Mouse (Mus musculus): ENCODE data around the gene Fam149a. TPM values are rescaled to one million over a fixed set of nuclear protein-coding genes. Genes with fewer than 3 reads are reported as not detected.
"Not testable (repeated sequence)": the region's sequence is repeated elsewhere in the genome, so short reads cannot be mapped to it uniquely, and the experiment has no call there.

Gene Fam149a
- total RNA-seq, 2 experiments from 2014 or later = 9.1 to 9.3 TPM

GRCm38 (mm10) chr8:45333493-45333892, 48.6 kb downstream of the Fam149a start:
- DNase-seq (ENCODE audit: low spot score in 2 of 2) = no peak

GRCm38 (mm10) chr8:45332685-45333409, 49.2 kb downstream of the Fam149a start, which contains the start of gene Cyp4v3:
Cyp4v3 (minus strand) TSS chr8:45333216.
- DNase-seq (ENCODE audit: low spot score in 2 of 2) = peak; percentile 35 to 61

GRCm38 (mm10) chr8:45330856-45331255, 51.2 kb downstream of the Fam149a start:
- no peak for DNase-seq (ENCODE audit: low spot score in 2 of 2)

- no peak for DNase-seq (ENCODE audit: low spot score in 2 of 2)
Observed at GRCm38 (mm10) chr8:45329206-45329980, 52.7 kb downstream of the Fam149a start.

- DNase-seq (ENCODE audit: low spot score in 2 of 2) = not testable (repeated sequence)
Observed at GRCm38 (mm10) chr8:45327076-45327475, 55.0 kb downstream of the Fam149a start.

- DNase-seq (ENCODE audit: low spot score in 2 of 2) = no peak
Observed at GRCm38 (mm10) chr8:45324151-45324550, 57.9 kb downstream of the Fam149a start.

GRCm38 (mm10) chr8:45321365-45321764, 60.7 kb downstream of the Fam149a start:
- DNase-seq (ENCODE audit: low spot score in 2 of 2) = no peak

GRCm38 (mm10) chr8:45320930-45321329, 61.2 kb downstream of the Fam149a start:
- DNase-seq (ENCODE audit: low spot score in 2 of 2) = no peak

- no peak for DNase-seq (ENCODE audit: low spot score in 2 of 2)
Observed at GRCm38 (mm10) chr8:45310967-45311366, 71.1 kb downstream of the Fam149a start.

GRCm38 (mm10) chr8:45308366-45308765, 73.7 kb downstream of the Fam149a start, which contains the start of gene Gm45753:
Gm45753 (minus strand) TSS chr8:45308466.
- DNase-seq (ENCODE audit: low spot score in 2 of 2) = no peak

- DNase-seq (ENCODE audit: low spot score in 2 of 2) = no peak
Observed at GRCm38 (mm10) chr8:45305479-45305878, 76.6 kb downstream of the Fam149a start.

- no peak for DNase-seq (ENCODE audit: low spot score in 2 of 2)
Observed at GRCm38 (mm10) chr8:45304354-45304753, 77.7 kb downstream of the Fam149a start.

GRCm38 (mm10) chr8:45302390-45302789, 79.7 kb downstream of the Fam149a start:
- DNase-seq (ENCODE audit: low spot score in 2 of 2) = no peak

- no peak for DNase-seq (ENCODE audit: low spot score in 2 of 2)
Observed at GRCm38 (mm10) chr8:45295276-45295675, 86.8 kb downstream of the Fam149a start.

GRCm38 (mm10) chr8:45294687-45295086, 87.4 kb downstream of the Fam149a start, which contains the start of gene Klkb1:
Klkb1 (minus strand) TSS chr8:45294859.
- DNase-seq (ENCODE audit: low spot score in 2 of 2) = no peak

GRCm38 (mm10) chr8:45291790-45292189, 90.3 kb downstream of the Fam149a start:
- DNase-seq (ENCODE audit: low spot score in 2 of 2) = no peak

Other genes starting within 250 kb of the Fam149a start
- under 1 TPM in 1 of 2 experiments, not detected in 1; 0.34 TPM for gene F11, start 120.3 kb downstream of the Fam149a start, total RNA-seq (2021)
- under 1 TPM in 1 of 2 experiments, not detected in 1; 0.23 TPM for gene Klkb1, start 87.4 kb downstream of the Fam149a start, total RNA-seq (2021)
- gene Gm45753, start 73.8 kb downstream of the Fam149a start, total RNA-seq (2021) = not detected
- 1 to 10 TPM; 1.3 to 1.6 TPM for gene Cyp4v3, start 49.1 kb downstream of the Fam149a start, total RNA-seq (2021)
- 1 to 10 TPM; 3.7 to 3.8 TPM for gene Tlr3, start 28.8 kb upstream of the Fam149a start, total RNA-seq (2021)
- gene Sorbs2, start 125.5 kb upstream of the Fam149a start, total RNA-seq (2021) = 10 to 100 TPM; 40.0 to 48.1 TPM

Data from gastrocnemius, postnatal 4 days (tissue).